Mouse (Mus musculus) bone marrow, adult 2 months (tissue): ENCODE measurements at regions not wholly inside any gene's neighbourhood (a gene's known extent, or its start where the extent isn't known, plus 50 kb on each side); places are given as distances from the start of the nearest gene placed in this dataset.

Experiments used
- CTCF ChIP-seq: fragments of 200-500 bp; IDR thresholded peaks from 2 replicates; pipeline ENCODE4 v1.5.1; 2011; ENCODE audit warnings: low read length, control low read depth; ENCODE audit not compliant: control insufficient read depth, insufficient read depth
- POLR2A ChIP-seq: fragments of 200-500 bp; IDR thresholded peaks from 2 replicates; pipeline ENCODE4 v1.6.1; 2011; ENCODE audit warnings: low read depth, mild to moderate bottlenecking, control low read depth, low read length, borderline replicate concordance; ENCODE audit not compliant: control insufficient read depth

DNA sequence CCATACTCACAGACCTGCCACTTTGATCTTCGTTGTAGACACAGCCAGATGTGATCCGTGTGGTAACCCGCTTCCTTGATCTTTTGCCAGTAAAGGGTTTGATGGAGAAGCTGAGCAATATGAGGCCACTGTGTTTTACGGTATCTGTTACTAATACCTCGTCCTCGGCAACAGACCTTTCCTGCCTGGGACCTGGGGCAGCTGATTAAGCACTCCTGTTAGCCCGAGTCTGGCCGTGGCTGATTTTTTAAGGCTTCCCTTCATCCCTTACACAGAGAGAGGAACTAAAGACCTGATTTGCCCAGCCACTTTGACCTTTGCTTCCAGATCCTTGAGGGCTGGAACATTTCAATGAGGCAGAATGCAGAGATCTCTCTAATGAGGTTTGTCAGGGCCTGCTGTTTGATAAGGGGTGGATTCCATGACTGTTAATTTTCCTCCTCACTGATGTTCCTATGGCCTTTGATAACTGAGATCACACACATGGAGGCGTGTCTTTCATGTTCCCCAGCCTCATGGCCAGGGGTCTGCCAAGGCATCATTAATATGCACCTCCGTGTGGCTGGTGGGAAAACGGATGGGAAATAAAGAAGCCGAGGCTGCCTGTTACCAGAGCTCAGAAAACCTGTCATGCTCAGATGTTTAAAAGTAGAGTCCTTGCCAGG, 231.0 kb upstream of the Mpped2 start:
- TF ChIP-seq POLR2A (no peak), CTCF (no peak)
